Mouse (Mus musculus) sigmoid colon, adult 10 weeks (tissue): ENCODE measurements around the gene Rdh14. TPM values are rescaled to one million over a fixed set of nuclear protein-coding genes. Genes with fewer than 3 reads are reported as not detected.

Source experiments
- polyA plus RNA-seq: library from polyadenylated mRNA; stranded (reverse); fragments of 350-450 nt; fragmentation: Illumina TruSeq; extraction: RNeasy Lipid Tissue Mini Kit (QIAGEN cat#74804); gene quantifications from one replicate; pipeline ENCODE4 v1.2.3, GENCODE M21; 2014; ENCODE audit warnings: low read depth, low replicate concordance

The Rdh14 gene
- 96.6 TPM for polyA plus RNA-seq

GRCm38 (mm10) chr12:10390671-10391441 lies at the start of gene Rdh14:
TSS of gene Rdh14 (plus strand) at chr12:10390772.

DNA sequence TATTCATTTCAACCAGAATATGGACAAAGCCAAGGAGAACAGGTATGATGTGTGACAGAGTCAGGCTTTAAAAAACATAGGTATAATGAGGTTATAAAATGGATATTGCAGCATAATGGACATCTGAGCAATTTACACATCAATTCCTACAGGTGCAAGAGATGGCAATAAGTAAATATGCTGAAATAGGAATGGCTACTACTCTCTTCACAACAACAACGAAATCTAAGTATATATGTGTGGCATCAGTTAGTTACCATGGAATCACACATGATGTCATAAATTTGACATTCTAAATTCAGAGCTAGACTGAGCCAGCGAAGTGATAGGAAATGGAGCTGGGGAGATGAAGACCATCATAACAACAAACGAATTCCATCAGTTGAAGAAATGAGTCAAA lies 20.9 kb upstream of the Rdh14 start, which contains the start of gene Nt5c1b:
Gene Nt5c1b, plus strand, starts transcription at position 301 of the 400 bp plus-strand sequence.

Other genes with a start within 250 kb of the Rdh14 start
- not detected for gene Nt5c1b, start 20.8 kb upstream of the Rdh14 start, polyA plus RNA-seq